Mouse (Mus musculus) thymus, postnatal 0 days (tissue): ENCODE data around the gene Fhad1. TPM values are rescaled to one million over a fixed set of nuclear protein-coding genes. Genes with fewer than 3 reads are reported as not detected.

Source experiments
- DNase-seq: peaks from one replicate; pipeline ENCODE4 v3.0.0-alpha.2; 2015; ENCODE audit warnings: low spot score
- polyA plus RNA-seq: library from polyadenylated mRNA; unstranded; fragments of >200 nt; fragmentation: Nextera tagmentation; extraction: Ambion mirVana; gene quantifications from 2 replicates; pipeline ENCODE4 v1.2.1, GENCODE M21; 2015

The Fhad1 gene
- polyA plus RNA-seq, 1 experiment from 2014 or later = 2.4 TPM

- DNase-seq = no peak
Measured at GRCm38 (mm10) chr4:141978582-141978981, 36.3 kb downstream of the Fhad1 start.

GRCm38 (mm10) chr4:141977346-141977745 lies 37.5 kb downstream of the Fhad1 start:
- DNase-seq = no peak

GRCm38 (mm10) chr4:141976163-141976562 lies 38.7 kb downstream of the Fhad1 start:
- peak; percentile 35 for DNase-seq

GRCm38 (mm10) chr4:141964575-141964974 lies 50.3 kb downstream of the Fhad1 start:
- no peak for DNase-seq

- DNase-seq = no peak
Measured at GRCm38 (mm10) chr4:141963907-141964306, 51.0 kb downstream of the Fhad1 start.

- DNase-seq = peak; percentile 63
Measured at GRCm38 (mm10) chr4:141962811-141963685, 51.8 kb downstream of the Fhad1 start.

- DNase-seq = no peak
Measured at GRCm38 (mm10) chr4:141960037-141960436, 54.8 kb downstream of the Fhad1 start.

- DNase-seq = no peak
Measured at GRCm38 (mm10) chr4:141959615-141960014, 55.3 kb downstream of the Fhad1 start.

GRCm38 (mm10) chr4:141958614-141959375 lies 56.1 kb downstream of the Fhad1 start:
- DNase-seq = no peak

- peak; percentile 81 for DNase-seq
Measured at GRCm38 (mm10) chr4:141958188-141958587, 56.7 kb downstream of the Fhad1 start.

GRCm38 (mm10) chr4:141957740-141958139 lies 57.1 kb downstream of the Fhad1 start:
- no peak for DNase-seq

- no peak for DNase-seq
Measured at GRCm38 (mm10) chr4:141956931-141957330, 58.0 kb downstream of the Fhad1 start.

- DNase-seq = no peak
Measured at GRCm38 (mm10) chr4:141954770-141955720, 59.8 kb downstream of the Fhad1 start.

- no peak for DNase-seq
Measured at GRCm38 (mm10) chr4:141953859-141954258, 61.0 kb downstream of the Fhad1 start.

GRCm38 (mm10) chr4:141953291-141953690 lies 61.6 kb downstream of the Fhad1 start:
- DNase-seq = no peak

- no peak for DNase-seq
Measured at GRCm38 (mm10) chr4:141952824-141953223, 62.1 kb downstream of the Fhad1 start.

- no peak for DNase-seq
Measured at GRCm38 (mm10) chr4:141952114-141952513, 62.8 kb downstream of the Fhad1 start.

GRCm38 (mm10) chr4:141949436-141949835 lies 65.4 kb downstream of the Fhad1 start:
- DNase-seq = no peak

- no peak for DNase-seq
Measured at GRCm38 (mm10) chr4:141948822-141949221, 66.1 kb downstream of the Fhad1 start.

- no peak for DNase-seq
Measured at GRCm38 (mm10) chr4:141942403-141942802, 72.5 kb downstream of the Fhad1 start.

GRCm38 (mm10) chr4:141941289-141941688 lies 73.6 kb downstream of the Fhad1 start:
- no peak for DNase-seq
